ENCODE assay signal across 22 mouse cellular contexts in the genomic region with DNA sequence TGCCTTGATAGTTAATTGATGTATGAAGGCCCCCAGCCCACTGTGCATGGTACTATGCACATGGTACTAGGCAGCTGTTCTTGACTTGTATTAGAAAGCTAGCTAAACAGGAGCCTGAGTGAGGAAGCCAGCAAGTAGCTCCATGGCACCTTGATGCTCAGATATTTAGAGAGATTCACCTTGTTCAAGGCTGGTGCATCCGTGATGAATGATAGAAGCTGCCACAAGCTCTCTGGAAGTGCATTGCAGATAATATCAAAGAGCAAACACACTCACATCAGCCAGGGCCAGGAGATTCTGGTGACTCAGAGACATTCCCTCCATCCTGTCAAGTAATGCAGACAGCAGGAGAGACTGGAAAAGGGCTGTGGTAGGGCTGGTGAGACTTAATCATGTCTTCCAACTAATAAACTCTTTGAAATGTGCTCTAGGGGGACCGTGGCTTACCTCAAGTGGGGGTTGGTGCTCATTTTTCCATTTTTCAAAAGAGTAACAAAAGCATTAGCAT.
DNase-seq lines count a peak whose midpoint lies in the region; ATAC-seq and TF ChIP-seq lines count a peak whose summit lies in the region.
"Had no signal": no experiment of that assay in that cellular context is flagged by ENCODE, and none has a peak within 500 bp of the region (broad histone marks: within the 10 kb centered on the region; RNA-seq: fewer than 3 reads in every experiment).

No protein-coding gene starts in this region.

- H3K9me3 ChIP-seq in heart, embryonic 12.5 days (replicated peaks): no peaks in the 10 kb centered on the region
- H3K9me3 ChIP-seq: liver, embryonic 15.5 days; lung, embryonic 15.5 days; megakaryocyte, embryonic 14.5 days; midbrain, embryonic 15.5 days had no signal

- H3K4me3 ChIP-seq in heart, embryonic 12.5 days: no peak overlapping the region
- no peak overlapping the region for H3K4me3 ChIP-seq in kidney, adult 2 months (ENCODE audit: insufficient read depth, low read depth, low read length)
- H3K4me3 ChIP-seq: liver, embryonic 15.5 days; lung, embryonic 15.5 days; megakaryocyte, embryonic 14.5 days; midbrain, embryonic 15.5 days had no signal

- H3K4me1 ChIP-seq in heart, embryonic 12.5 days (replicated peaks): no peaks in the 10 kb centered on the region
- no peaks in the 10 kb centered on the region for H3K4me1 ChIP-seq in kidney, adult 2 months (ENCODE audit: control insufficient read depth, insufficient read depth, low read length)
- H3K4me1 ChIP-seq: liver, embryonic 15.5 days had no signal

- H3K4me2 ChIP-seq in heart, embryonic 12.5 days: no peak overlapping the region
- H3K4me2 ChIP-seq: heart, embryonic 11.5 days; liver, embryonic 15.5 days; lung, embryonic 15.5 days; midbrain, embryonic 15.5 days had no signal

- no peaks in the 10 kb centered on the region for H3K36me3 ChIP-seq in heart, embryonic 12.5 days
- no peaks in the 10 kb centered on the region for H3K36me3 ChIP-seq in kidney, adult 2 months (ENCODE audit: control insufficient read depth, insufficient read depth, low read length)
- H3K36me3 ChIP-seq: liver, embryonic 15.5 days; lung, embryonic 15.5 days; midbrain, embryonic 15.5 days had no signal

- no peak for ATAC-seq in heart, embryonic 12.5 days (ENCODE audit: insufficient number of reproducible peaks, low FRiP score)
- ATAC-seq in monocyte, adult 5-6 weeks (replicated peaks; ENCODE audit: insufficient number of reproducible peaks, low FRiP score, low TSS enrichment, poor library complexity, severe bottlenecking): no peak
- ATAC-seq: forebrain, postnatal 0 days; intestine, postnatal 0 days; midbrain, embryonic 15.5 days had no signal

- H3K9ac ChIP-seq in heart, embryonic 12.5 days: no peak overlapping the region
- H3K9ac ChIP-seq: forebrain, postnatal 0 days; liver, embryonic 15.5 days; lung, embryonic 15.5 days; midbrain, embryonic 15.5 days had no signal

- no peak for TF ChIP-seq POLR2A in kidney, adult 2 months (IDR thresholded peaks at IDR 0.05; ENCODE audit: low read depth, low read length)

- WGBS in heart, embryonic 12.5 days: 58% methylated on average over 2 of the region's 2 CpGs
- 66% methylated on average over 2 of the region's 2 CpGs for WGBS in kidney, adult 2 months

- H3K27ac ChIP-seq in heart, embryonic 12.5 days (ENCODE audit: poor library complexity, severe bottlenecking): no peak overlapping the region
- H3K27ac ChIP-seq in kidney, adult 2 months (ENCODE audit: insufficient read depth, low read depth, low read length): peak overlapping the region; percentile 81
- H3K27ac ChIP-seq: liver, embryonic 15.5 days; midbrain, embryonic 15.5 days had no signal

- no peaks in the 10 kb centered on the region for H3K27me3 ChIP-seq in heart, embryonic 12.5 days (replicated peaks)
- H3K27me3 ChIP-seq in kidney, adult 2 months (replicated peaks; ENCODE audit: control insufficient read depth, insufficient read depth, low read length): no peaks in the 10 kb centered on the region
- H3K27me3 ChIP-seq: liver, embryonic 15.5 days; lung, embryonic 15.5 days; megakaryocyte, embryonic 14.5 days; midbrain, embryonic 15.5 days had no signal

- no peak for TF ChIP-seq CTCF in kidney, adult 2 months (conservative IDR thresholded peaks at IDR 0.05; ENCODE audit: insufficient read depth, insufficient read length, low read depth, low read length)

- DNase-seq in heart, adult 11 months: peak; percentile 84
- DNase-seq in kidney, adult 2 months: peak; percentile 4
- DNase-seq in kidney, adult 11 months: no peak
- DNase-seq in 3T3-L1 (ENCODE audit: low read depth, low spot score): peak; percentile 60
- peak; percentile 67 for DNase-seq in 416B (ENCODE audit: low read depth)
- no peak for DNase-seq in testis, postnatal 10 days (ENCODE audit: low spot score)
- DNase-seq: cerebellum, adult 8-10 months; cerebellum, postnatal 36 days; forebrain, postnatal 0 days; gastrocnemius, postnatal 36 days; left cerebral cortex, postnatal 4 days; liver; lung, postnatal 36 days; thymus, postnatal 25 days had no signal

Comparison
In these comparisons a context has a peak if more than half of its experiments do, and no peak if none do; other contexts are left out.
1. DNase-seq: peak in heart, adult 11 months (single experiment), kidney, adult 2 months (single experiment), 3T3-L1 (single experiment) and 416B (single experiment); none in kidney, adult 11 months (single experiment) and testis, postnatal 10 days (single experiment).